Mouse (Mus musculus) ES-Bruce4 (cell line): ENCODE results near the gene Arhgap11a. TPM values are rescaled to one million over a fixed set of nuclear protein-coding genes. Genes with fewer than 3 reads are reported as not detected.

Experiments used
- H3K27ac ChIP-seq: 2 replicates; pipeline ENCODE4 v1.5.1; 2012; ENCODE audit warnings: low read length, inconsistent platforms; ENCODE audit not compliant: insufficient read depth
- H3K27me3 ChIP-seq: 2 replicates; pipeline ENCODE4 v1.6.1; 2012; ENCODE audit warnings: mild to moderate bottlenecking, low read length, inconsistent platforms; ENCODE audit not compliant: control insufficient read depth, poor library complexity, insufficient read depth, severe bottlenecking
- H3K36me3 ChIP-seq: 2 replicates; pipeline ENCODE4 v1.6.1; 2012; ENCODE audit warnings: inconsistent platforms, mild to moderate bottlenecking, low read length, moderate library complexity; ENCODE audit not compliant: control insufficient read depth, poor library complexity, insufficient read depth, severe bottlenecking
- H3K4me1 ChIP-seq: one replicate; pipeline ENCODE4 v1.8.1; 2011; ENCODE audit warnings: low read length; ENCODE audit not compliant: control insufficient read depth, insufficient read depth
- H3K4me3 ChIP-seq: 2 replicates; pipeline ENCODE4 v1.5.1; 2011; ENCODE audit warnings: low read depth, mild to moderate bottlenecking, low read length
- H3K9ac ChIP-seq: 2 replicates; pipeline ENCODE4 v1.6.1; 2012; ENCODE audit warnings: low read depth, mild to moderate bottlenecking, inconsistent platforms; ENCODE audit not compliant: poor library complexity, severe bottlenecking
- H3K9me3 ChIP-seq: replicated peaks from 2 replicates; pipeline ENCODE4 v1.6.1; 2012; ENCODE audit warnings: mild to moderate bottlenecking, low read length, inconsistent platforms; ENCODE audit not compliant: control insufficient read depth, poor library complexity, insufficient read depth, severe bottlenecking
- CTCF ChIP-seq: IDR thresholded peaks from one replicate; pipeline ENCODE4 v1.8.1; 2011; ENCODE audit warnings: low read depth, low read length
- EP300 ChIP-seq: IDR thresholded peaks from 2 replicates; pipeline ENCODE4 v1.6.1; 2011; ENCODE audit warnings: low read depth, low read length; ENCODE audit not compliant: insufficient read depth
- POLR2A ChIP-seq: IDR thresholded peaks from one replicate; pipeline ENCODE4 v1.8.1; 2011; ENCODE audit warnings: low read length; ENCODE audit not compliant: insufficient read depth
- polyA plus RNA-seq: library from polyadenylated mRNA; stranded (reverse); fragments of >200 nt; gene quantifications from 2 replicates; pipeline ENCODE4 v1.2.4, GENCODE M21; 2011; ENCODE audit warnings: low read depth; ENCODE audit not compliant: missing spikeins, insufficient read depth, insufficient read length

Arhgap11a gene
- polyA plus RNA-seq, 1 experiment = 62.9 TPM

- no peaks in the 10 kb centered on the region for H3K27me3 ChIP-seq
- peaks cover 52% of the 10 kb centered on the region for H3K36me3 ChIP-seq
- TF ChIP-seq CTCF (no peak), EP300 (no peak), POLR2A (no peak)
- no peak overlapping the region for H3K9ac ChIP-seq
- no peaks in the 10 kb centered on the region for H3K4me1 ChIP-seq
- no peak overlapping the region for H3K27ac ChIP-seq
- H3K4me3 ChIP-seq = no peak overlapping the region
- H3K9me3 ChIP-seq = no peaks in the 10 kb centered on the region
Measured at GRCm38 (mm10) chr2:113839488-113839887, 9.0 kb downstream of the Arhgap11a start.

- no peak overlapping the region for H3K27ac ChIP-seq
- H3K36me3 ChIP-seq = peaks cover 41% of the 10 kb centered on the region
- H3K4me1 ChIP-seq = no peaks in the 10 kb centered on the region
- no peak overlapping the region for H3K4me3 ChIP-seq
- no peaks in the 10 kb centered on the region for H3K9me3 ChIP-seq
- TF ChIP-seq POLR2A (no peak), EP300 (no peak), CTCF (no peak)
- H3K27me3 ChIP-seq = no peaks in the 10 kb centered on the region
- no peak overlapping the region for H3K9ac ChIP-seq
Measured at GRCm38 (mm10) chr2:113835219-113835618, 13.2 kb downstream of the Arhgap11a start.

- Histone ChIP-seq H3K27ac (peak within 1 kb of the TSS; percentile 61), H3K9ac (no peak within 1 kb of the TSS)
Measured at GRCm38 (mm10) chr2:113828943-113829882, 19.2 kb downstream of the Arhgap11a start, which contains the start of gene Scg5. TSS of gene Scg5 (minus strand) at chr2:113829121.

GRCm38 (mm10) chr2:113828086-113828942 lies 20.1 kb downstream of the Arhgap11a start:
- Histone ChIP-seq H3K27ac (no peak overlapping the region), H3K4me1 (no peaks in the 10 kb centered on the region), H3K27me3 (no peaks in the 10 kb centered on the region), H3K4me3 (peak overlapping the region; percentile 35), H3K9ac (no peak overlapping the region), H3K36me3 (peaks cover 3% of the 10 kb centered on the region), H3K9me3 (no peaks in the 10 kb centered on the region)
- TF ChIP-seq CTCF = no peak
- TF ChIP-seq POLR2A = no peak
- TF ChIP-seq EP300 = no peak

More at GRCm38 (mm10) chr2:113828943-113829882, 19.2 kb downstream of the Arhgap11a start, which contains the start of gene Scg5:
- H3K36me3 ChIP-seq = peaks cover 9% of the 10 kb centered on the region
- H3K9me3 ChIP-seq = no peaks in the 10 kb centered on the region
- H3K4me1 ChIP-seq = no peaks in the 10 kb centered on the region
- H3K27me3 ChIP-seq = no peaks in the 10 kb centered on the region
- peak within 1 kb of the TSS; percentile 35 for H3K4me3 ChIP-seq
- TF ChIP-seq POLR2A (no peak), EP300 (no peak), CTCF (no peak)

- H3K4me3 ChIP-seq = no peak overlapping the region
- no peak overlapping the region for H3K27ac ChIP-seq
- H3K27me3 ChIP-seq = no peaks in the 10 kb centered on the region
- H3K4me1 ChIP-seq = no peaks in the 10 kb centered on the region
- no peaks in the 10 kb centered on the region for H3K9me3 ChIP-seq
- TF ChIP-seq EP300 = no peak
- peak; percentile 63 for TF ChIP-seq CTCF
- no peak for TF ChIP-seq POLR2A
- no peak overlapping the region for H3K9ac ChIP-seq
- H3K36me3 ChIP-seq = no peaks in the 10 kb centered on the region
Measured at GRCm38 (mm10) chr2:113823909-113824308, 24.6 kb downstream of the Arhgap11a start.
